Mouse (Mus musculus) erythroblast, embryonic 14.5 days (primary cell): Measurements from ENCODE around the gene Foxd3.

Source experiments
- GATA1 ChIP-seq: IDR thresholded peaks from 2 replicates; pipeline ENCODE4 v1.6.1; 2012; ENCODE audit warnings: low read length, inconsistent platforms, mixed read lengths
- TAL1 ChIP-seq: IDR thresholded peaks from 3 replicates; pipeline ENCODE4 v1.6.1; 2012; ENCODE audit warnings: low read length, inconsistent platforms, mixed read lengths

GRCm38 (mm10) chr4:99661956-99662355, 5.9 kb downstream of the Foxd3 start:
- no peak for TF ChIP-seq GATA1
- TF ChIP-seq TAL1: no peak
